Mouse (Mus musculus) C2C12 (cell line): ENCODE results near the gene Ntrk3. TPM values are rescaled to one million over a fixed set of nuclear protein-coding genes. Genes with fewer than 3 reads are reported as not detected.

ENCODE experiments used
- H3K27me3 ChIP-seq: one replicate; pipeline ENCODE4 v1.6.1; 2011; ENCODE audit not compliant: control insufficient read depth, insufficient read depth, insufficient read length
- H3K36me3 ChIP-seq: one replicate; pipeline ENCODE4 v1.6.1; 2011; ENCODE audit not compliant: control insufficient read depth, insufficient read depth
- H3K4me3 ChIP-seq: one replicate; pipeline ENCODE4 v1.5.1; 2011; ENCODE audit warnings: mild to moderate bottlenecking, control low read depth; ENCODE audit not compliant: poor library complexity, insufficient read depth, severe bottlenecking
- H3K79me2 ChIP-seq: one replicate; pipeline ENCODE4 v1.6.1; 2011; ENCODE audit not compliant: control insufficient read depth, insufficient read depth
- H3K79me3 ChIP-seq: one replicate; pipeline ENCODE4 v1.6.1; 2011; ENCODE audit warnings: low read depth, control low read depth
- H3ac ChIP-seq: one replicate; pipeline ENCODE3; 2011; ENCODE audit warnings: low read depth; ENCODE audit not compliant: control insufficient read depth, insufficient read length
- CEBPB ChIP-seq: IDR thresholded peaks from one replicate; pipeline ENCODE4 v1.6.1; 2011; ENCODE audit warnings: low read depth, mild to moderate bottlenecking, control low read depth, moderate library complexity
- CTCF ChIP-seq: IDR thresholded peaks from one replicate; pipeline ENCODE4 v1.5.1; 2011; ENCODE audit not compliant: control insufficient read depth, insufficient read depth, insufficient read length
- FOSL1 ChIP-seq: IDR thresholded peaks from one replicate; pipeline ENCODE4 v1.8.0; 2011; ENCODE audit warnings: mild to moderate bottlenecking, low read length; ENCODE audit not compliant: poor library complexity, insufficient read depth, severe bottlenecking
- MAX ChIP-seq: IDR thresholded peaks from one replicate; pipeline ENCODE4 v1.6.1; 2011; ENCODE audit warnings: mild to moderate bottlenecking, control low read depth
- MYOD1 ChIP-seq: IDR thresholded peaks from one replicate; pipeline ENCODE4 v1.6.1; 2011; ENCODE audit warnings: low read depth; ENCODE audit not compliant: control insufficient read depth, insufficient read length
- MYOG ChIP-seq: IDR thresholded peaks from one replicate; pipeline ENCODE4 v1.6.1; 2011; ENCODE audit not compliant: control insufficient read depth, insufficient read length; ENCODE audit errors: extremely low read depth
- USF1 ChIP-seq: IDR thresholded peaks from one replicate; pipeline ENCODE4 v1.6.1; 2011; ENCODE audit warnings: low read depth, mild to moderate bottlenecking, control low read depth, moderate library complexity
- polyA plus RNA-seq: library from polyadenylated mRNA; unstranded; fragments of >200 nt; fragmentation: generic; extraction: Trizol; gene quantifications from one replicate; pipeline ENCODE4 v1.2.1, GENCODE M21; 2012; ENCODE audit warnings: missing spikeins

Gene Ntrk3
- polyA plus RNA-seq, 1 experiment: 0.04 TPM

GRCm38 (mm10) chr7:78731391-78731790 is 6.4 kb downstream of the Ntrk3 start:
- Histone ChIP-seq H3K79me2 (no peaks in the 10 kb centered on the region), H3ac (no peak overlapping the region), H3K4me3 (no peak overlapping the region), H3K79me3 (no peaks in the 10 kb centered on the region), H3K27me3 (peaks cover 12% of the 10 kb centered on the region), H3K36me3 (no peaks in the 10 kb centered on the region)
- TF ChIP-seq MAX (no peak), MYOD1 (no peak), FOSL1 (no peak), CEBPB (no peak), MYOG (no peak), CTCF (no peak), USF1 (no peak)

- no peaks in the 10 kb centered on the region for H3K79me2 ChIP-seq
- no peaks in the 10 kb centered on the region for H3K79me3 ChIP-seq
- no peaks in the 10 kb centered on the region for H3K36me3 ChIP-seq
- H3K27me3 ChIP-seq: peaks cover 3% of the 10 kb centered on the region
- H3ac ChIP-seq: no peak overlapping the region
- no peak overlapping the region for H3K4me3 ChIP-seq
- no peak for TF ChIP-seq MYOD1
- TF ChIP-seq CEBPB: no peak
- no peak for TF ChIP-seq CTCF
- TF ChIP-seq USF1: no peak
- no peak for TF ChIP-seq MYOG
- no peak for TF ChIP-seq FOSL1
- TF ChIP-seq MAX: no peak
Measured at GRCm38 (mm10) chr7:78724591-78724990, 13.2 kb downstream of the Ntrk3 start.

GRCm38 (mm10) chr7:78722051-78722450 is 15.8 kb downstream of the Ntrk3 start:
- Histone ChIP-seq H3K4me3 (no peak overlapping the region), H3K27me3 (peaks cover 3% of the 10 kb centered on the region), H3K79me2 (no peaks in the 10 kb centered on the region), H3ac (no peak overlapping the region), H3K79me3 (no peaks in the 10 kb centered on the region), H3K36me3 (no peaks in the 10 kb centered on the region)
- TF ChIP-seq MYOG (no peak), CEBPB (no peak), MAX (no peak), USF1 (no peak), CTCF (no peak), FOSL1 (no peak), MYOD1 (no peak)

- H3K79me3 ChIP-seq: no peaks in the 10 kb centered on the region
- TF ChIP-seq CEBPB (no peak), MAX (no peak), MYOG (no peak), USF1 (no peak), FOSL1 (no peak), MYOD1 (no peak), CTCF (no peak)
- peaks cover 3% of the 10 kb centered on the region for H3K27me3 ChIP-seq
- H3ac ChIP-seq: no peak overlapping the region
- no peaks in the 10 kb centered on the region for H3K79me2 ChIP-seq
- H3K4me3 ChIP-seq: no peak overlapping the region
- H3K36me3 ChIP-seq: no peaks in the 10 kb centered on the region
Measured at GRCm38 (mm10) chr7:78720989-78721816, 16.6 kb downstream of the Ntrk3 start.

GRCm38 (mm10) chr7:78719795-78720460 is 17.9 kb downstream of the Ntrk3 start:
- no peak overlapping the region for H3ac ChIP-seq
- no peak overlapping the region for H3K4me3 ChIP-seq
- no peaks in the 10 kb centered on the region for H3K79me2 ChIP-seq
- no peaks in the 10 kb centered on the region for H3K36me3 ChIP-seq
- H3K79me3 ChIP-seq: no peaks in the 10 kb centered on the region
- H3K27me3 ChIP-seq: no peaks in the 10 kb centered on the region
- TF ChIP-seq FOSL1 (no peak), MYOD1 (no peak), CTCF (no peak), CEBPB (no peak), USF1 (no peak), MAX (no peak), MYOG (no peak)
